Mouse (Mus musculus): Measurements from ENCODE around the gene Metrn.

The Metrn gene

DNA sequence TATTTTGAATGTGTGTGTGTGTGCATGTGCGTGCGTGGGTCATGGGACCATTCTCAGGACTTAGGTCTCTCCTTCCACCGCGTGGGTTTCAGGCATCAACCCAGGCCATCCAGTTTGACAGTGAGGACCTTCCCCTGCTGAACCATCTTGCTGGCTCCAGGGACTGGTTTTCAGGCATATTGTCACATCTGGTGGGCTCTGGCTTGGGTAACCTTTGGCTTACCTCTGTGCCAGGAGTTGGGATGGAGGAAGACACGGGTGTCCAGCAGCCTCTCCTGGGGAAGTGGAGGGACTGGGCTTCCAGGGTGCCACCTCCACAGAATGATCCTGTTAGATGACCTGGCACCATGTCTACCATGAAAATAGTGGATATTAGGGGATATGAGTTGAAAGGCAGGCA, 19.0 kb downstream of the Metrn start:
- in situ Hi-C loops (cut with MboI; ENCODE audit: low sequenced_read_pairs): no loop called here

DNA sequence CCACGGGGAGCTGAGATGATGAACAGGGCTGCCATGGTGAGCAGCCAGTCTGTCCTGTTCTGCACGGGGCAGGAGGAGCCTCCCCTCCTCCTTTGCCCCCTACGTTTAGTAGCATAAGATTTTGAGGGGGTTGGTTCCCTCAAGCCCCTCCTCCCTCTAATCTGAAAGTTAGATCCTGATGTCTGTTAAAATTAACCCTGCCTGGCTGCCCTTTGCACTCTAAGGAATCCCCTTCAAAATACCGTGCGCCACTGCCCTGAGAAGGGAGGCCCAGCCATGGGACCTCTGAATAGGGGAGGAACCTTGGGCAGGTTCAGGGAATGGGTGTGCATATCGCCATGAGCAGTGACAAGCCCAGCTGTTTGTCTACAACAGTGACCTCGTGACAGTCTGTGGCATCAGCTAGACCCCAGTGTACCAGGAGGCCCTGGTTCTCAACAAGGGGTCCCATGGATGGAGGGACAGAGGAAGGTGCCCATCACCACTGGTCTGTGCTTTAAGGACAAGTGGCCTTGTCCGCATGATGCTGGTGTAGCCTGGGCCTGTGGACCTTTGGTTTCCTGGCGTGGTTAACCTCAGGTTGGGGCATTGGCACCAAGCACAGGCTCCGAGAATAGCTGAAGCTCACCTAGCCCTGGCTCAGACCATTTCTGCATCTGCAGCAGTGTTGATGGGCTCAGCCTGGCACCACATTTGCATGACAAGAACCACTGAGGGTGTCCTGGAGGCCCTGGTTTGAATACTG, 21.4 kb downstream of the Metrn start:
- in situ Hi-C loops (cut with MboI; ENCODE audit: low sequenced_read_pairs): no loop called here

DNA sequence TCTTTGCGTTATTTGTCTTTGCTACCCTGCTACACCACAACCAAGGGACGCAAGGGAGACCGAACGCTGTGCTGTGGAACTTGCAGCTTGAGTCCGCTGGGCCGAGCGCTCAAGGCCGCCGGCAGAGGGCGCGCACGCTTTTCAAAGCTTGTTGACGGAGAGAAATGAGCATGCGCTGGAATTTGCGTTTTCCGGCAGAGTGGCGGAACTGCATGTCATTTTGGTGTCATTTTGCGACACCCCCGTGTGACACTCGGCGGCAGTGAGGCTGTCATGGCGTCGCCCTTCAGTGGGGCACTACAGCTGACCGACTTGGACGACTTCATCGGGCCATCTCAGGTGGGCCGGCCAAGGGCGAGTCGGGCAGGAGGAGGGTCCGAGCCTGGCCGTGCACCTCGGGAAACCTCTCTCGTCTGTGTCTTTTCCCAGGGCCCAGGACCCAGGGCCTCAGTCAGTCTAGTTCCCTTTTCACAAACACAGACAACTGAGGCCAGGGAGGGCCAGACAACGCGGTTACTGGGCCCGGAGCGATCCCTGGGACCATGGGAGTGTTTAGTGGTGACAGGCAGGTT, 23.3 kb downstream of the Metrn start, which contains the start of gene Narfl:
Narfl (plus strand) TSS at position 228 of the 572 bp plus-strand sequence.
- in situ Hi-C loops (cut with MboI; ENCODE audit: low sequenced_read_pairs): no loop called here

DNA sequence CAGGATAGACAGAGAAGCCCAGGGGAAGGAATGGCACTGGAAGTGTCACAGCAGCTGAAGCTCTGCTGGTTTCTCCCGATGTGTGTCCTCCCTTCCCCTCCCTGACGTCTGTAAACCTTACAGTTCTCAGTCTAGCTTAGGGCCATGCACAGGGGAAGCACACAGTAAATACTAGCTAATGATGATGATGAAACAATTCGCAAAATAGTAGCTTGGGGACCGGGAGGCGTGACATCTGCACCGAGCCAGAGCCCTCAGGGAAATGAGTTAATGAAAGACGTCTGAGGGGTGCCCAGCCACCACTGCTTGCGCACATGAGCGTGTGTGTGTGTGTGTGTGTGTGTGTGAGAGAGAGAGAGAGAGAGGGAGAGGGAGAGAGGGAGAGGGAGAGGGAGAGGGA, 27.6 kb downstream of the Metrn start:
- in situ Hi-C loops (cut with MboI; ENCODE audit: low sequenced_read_pairs): no loop called here

DNA sequence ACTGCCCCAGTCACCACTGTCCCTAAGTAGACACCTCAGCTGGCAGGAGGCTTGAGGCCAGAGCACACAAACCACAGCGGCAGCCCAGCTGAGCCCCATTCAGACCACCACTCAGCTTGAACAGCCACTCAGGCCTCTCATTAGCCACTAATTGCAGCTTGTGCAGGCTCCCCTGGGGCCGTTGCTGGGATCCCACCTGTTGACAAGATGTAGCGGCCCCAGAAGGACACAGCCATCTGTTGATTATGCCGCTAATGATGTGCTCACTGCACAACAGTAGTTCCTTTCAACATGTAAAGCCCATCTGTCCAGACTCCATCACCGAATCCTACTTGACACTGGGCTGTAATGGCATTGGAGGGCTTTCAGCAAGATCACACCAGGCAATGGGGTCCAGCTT, 31.1 kb downstream of the Metrn start:
- in situ Hi-C loops (cut with MboI; ENCODE audit: low sequenced_read_pairs): no loop called here

DNA sequence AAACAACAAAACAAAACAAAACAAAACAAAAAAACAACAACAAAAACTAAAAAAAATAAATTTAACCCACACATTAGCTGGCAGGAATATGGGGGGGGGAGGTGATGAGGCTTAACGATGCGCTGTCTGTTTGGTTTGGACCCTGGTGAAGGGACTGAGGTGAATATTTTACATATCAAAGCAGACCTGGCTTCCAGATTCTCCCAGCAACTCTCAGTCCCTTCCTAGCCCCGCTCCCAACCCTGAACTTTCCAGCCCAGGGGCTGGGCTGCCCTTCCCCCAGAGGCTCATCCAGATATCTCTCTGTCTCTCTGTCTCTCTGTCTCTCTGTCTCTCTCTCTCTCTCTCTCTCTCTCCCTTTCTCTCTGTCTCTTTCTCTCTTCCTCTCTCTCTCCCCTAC, 34.3 kb downstream of the Metrn start:
- in situ Hi-C loops (cut with MboI; ENCODE audit: low sequenced_read_pairs): no loop called here

DNA sequence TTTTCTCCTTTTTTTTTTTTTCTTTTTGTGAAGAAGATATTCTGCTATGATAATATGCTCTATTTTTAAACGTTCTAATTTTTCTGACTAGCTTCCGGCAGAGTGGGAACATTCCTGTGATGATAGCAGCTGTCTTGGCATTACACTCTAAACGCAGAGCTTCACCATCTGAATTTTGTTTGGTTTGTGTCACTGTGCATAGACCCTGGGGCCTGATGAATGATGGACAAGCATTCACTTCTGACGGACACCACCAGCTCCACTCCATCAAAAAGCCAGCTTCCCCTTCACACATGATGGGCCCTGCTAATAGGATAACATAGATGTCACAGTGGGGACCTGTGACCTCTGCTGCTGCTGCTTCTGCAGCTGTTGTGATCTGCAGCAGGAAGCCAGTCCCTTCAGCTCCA, 35.4 kb downstream of the Metrn start:
- in situ Hi-C loops (cut with MboI; ENCODE audit: low sequenced_read_pairs): no loop called here

DNA sequence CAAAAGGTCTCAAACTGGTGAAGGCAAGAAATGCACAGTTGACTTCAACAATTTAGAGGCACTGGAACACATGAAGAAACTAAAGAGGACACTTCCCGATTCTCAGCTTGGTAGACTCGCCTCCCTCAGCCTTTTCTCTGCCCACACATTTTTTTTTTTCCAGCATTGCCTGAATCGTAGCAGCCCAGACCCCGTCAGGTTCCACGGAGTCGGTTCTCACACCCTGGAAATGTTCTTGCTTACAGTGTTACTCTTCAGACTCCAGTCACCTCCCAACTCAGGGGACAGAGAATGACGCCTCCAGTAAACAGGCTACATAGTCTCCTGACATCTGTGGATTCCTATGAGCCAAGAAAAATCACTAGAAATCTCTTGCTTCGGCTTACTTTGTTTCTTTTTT, 36.8 kb downstream of the Metrn start:
- in situ Hi-C loops (cut with MboI; ENCODE audit: low sequenced_read_pairs): no loop called here

DNA sequence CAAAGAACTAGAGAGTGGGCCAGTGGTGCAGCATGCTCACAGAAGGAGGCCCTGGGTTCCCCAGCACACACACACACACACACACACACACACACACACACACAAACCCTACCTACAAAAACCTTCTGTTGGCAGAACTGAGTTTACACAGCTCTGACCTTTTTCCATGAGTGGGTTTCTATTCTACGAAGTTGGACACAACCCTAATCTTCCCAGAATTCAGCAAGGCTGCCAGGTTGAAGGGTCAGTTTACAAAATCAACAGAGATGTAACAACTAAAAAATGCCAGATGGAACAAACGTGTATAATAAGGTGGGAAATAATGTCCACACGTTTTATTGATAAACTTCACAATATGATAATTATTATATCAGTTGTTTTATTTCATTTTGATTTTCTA, 39.2 kb downstream of the Metrn start:
- in situ Hi-C loops (cut with MboI; ENCODE audit: low sequenced_read_pairs): no loop called here

DNA sequence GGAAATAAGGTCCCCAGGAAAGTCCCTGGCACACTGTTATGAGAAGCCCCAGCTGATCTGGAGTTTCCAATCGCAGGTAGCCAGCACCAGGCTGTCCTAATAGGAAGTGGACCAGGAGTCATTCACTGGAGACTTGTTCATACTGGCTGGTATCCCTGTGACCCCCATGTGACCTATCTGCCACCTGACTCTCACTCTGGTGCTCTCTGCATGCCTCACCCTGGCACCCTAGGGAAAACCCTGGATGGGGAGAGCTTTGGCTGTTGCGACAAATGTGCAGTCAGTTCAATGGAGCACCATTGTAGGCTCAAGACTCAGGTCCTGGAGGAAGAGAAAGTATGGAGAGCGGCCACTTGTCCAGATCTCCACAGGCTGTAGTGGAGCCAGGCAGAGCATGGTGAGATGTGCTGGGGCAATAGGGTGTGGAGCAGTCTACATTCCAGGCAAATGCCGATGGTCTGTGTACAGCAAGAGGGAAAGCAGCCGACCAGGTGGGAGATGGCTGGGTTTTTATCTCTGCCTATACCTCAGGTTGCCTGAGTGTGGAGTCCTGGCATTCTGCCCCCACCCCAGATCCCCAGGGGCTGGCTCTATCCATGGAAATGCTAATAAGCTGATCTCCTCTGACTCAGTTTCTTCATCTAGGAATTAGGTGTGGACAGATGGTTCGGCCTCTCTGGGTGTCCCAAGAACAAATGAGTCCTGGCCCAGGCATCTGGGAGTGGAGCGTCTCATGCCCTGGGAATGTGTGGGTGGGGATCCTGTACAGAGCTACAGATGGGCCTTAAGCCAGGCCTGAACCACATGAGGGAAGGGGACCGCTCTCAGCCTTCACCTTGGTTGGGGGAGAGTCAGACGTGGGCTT, 40.3 kb downstream of the Metrn start:
- in situ Hi-C loops (cut with MboI; ENCODE audit: low sequenced_read_pairs): no loop called here

DNA sequence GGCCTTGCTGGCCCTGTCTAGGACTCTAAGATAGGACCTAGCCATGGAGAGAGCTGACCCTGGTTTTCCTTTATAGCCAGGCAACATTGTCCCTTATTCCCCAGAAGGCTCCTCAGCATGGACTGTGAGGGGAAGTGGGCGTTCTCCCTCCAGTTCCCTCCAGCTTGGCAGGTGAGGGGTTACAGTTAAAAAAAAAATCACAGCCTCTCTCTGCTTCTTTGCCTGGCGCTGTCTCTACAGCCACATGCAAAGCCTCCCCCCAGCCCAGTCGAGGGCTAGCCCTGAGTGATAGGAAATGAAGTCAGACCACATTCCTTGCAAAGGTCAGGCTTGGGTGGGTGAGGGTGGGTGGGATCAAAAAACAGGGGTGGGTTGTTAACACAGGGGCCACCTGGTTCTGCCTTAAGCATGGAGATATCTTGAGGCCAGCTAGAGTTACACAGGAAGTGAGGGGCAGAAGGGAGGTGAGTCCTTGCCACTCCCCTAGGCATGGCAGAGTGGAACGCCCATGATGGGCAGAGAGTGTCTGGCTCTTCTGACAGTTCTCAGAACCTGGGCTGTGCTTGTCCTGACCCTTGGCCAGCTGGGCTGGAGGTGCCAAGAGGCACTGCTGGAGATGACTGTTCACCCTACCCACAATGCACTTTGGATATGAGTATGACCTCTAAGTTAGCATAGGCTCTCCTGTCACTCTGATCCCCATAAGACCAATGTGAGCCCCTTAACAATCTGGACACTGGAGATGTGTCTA, 41.1 kb downstream of the Metrn start:
- in situ Hi-C loops (cut with MboI; ENCODE audit: low sequenced_read_pairs): no loop called here

DNA sequence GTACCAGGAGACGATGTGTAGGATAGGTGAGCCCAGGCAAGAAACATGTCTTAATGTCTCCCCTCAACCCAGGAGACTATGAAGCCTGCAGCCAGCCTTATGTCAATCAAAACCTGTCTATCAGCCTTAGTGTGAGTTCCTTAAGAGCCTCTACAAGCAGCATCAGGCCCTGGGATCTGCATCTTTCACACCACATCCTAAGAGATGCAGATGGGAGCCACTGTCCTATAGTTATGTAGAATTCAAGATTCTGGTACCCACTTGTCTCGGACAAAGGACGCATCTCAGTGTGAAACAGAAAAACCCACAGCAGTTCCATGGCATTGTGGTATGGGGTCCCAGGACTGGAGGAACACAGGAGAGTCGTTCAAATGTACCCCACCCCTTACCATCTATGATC, 41.9 kb downstream of the Metrn start:
- in situ Hi-C loops (cut with MboI; ENCODE audit: low sequenced_read_pairs): no loop called here

DNA sequence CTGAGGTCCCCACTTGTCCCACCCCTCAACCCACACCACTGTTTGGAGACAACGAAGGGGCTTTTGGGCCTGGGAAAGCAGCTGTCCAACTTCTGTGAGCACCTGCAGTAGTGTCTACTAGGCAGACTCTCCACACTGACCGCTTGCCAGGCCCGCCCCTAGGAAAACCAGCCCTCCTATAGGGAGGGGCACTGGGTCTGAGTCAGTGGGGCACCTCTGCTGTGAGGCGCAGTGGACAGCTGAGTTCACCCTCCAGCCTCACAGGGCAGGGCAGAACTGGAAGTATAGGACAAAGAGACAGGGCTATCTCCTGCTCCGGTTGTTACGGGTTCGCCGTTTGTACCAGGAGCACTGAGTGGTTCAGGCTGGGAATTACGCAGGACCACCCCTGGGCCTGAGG, 42.7 kb downstream of the Metrn start, which contains the start of gene Msln:
Msln (minus strand) TSS at position 138 of the 400 bp plus-strand sequence.
- in situ Hi-C loops (cut with MboI; ENCODE audit: low sequenced_read_pairs): no loop called here

DNA sequence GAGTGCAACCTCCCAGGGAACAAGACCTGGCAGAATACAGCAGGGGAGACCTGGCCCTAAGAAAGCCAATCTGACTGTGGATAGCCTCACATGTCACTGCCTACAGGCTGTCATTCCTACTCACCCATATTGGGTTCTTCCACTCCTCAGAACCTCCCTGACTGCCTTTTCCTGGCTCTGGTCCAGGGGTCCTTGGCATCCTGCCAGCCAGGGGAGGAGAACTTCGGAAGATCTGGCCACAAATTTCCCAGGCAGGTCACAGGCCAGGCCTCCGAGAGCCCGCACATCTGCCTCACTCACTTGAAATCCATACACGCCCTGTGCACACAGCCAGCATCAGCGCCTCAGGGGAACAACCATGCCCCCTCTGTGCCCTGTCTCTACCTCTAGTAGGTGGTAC, 45.5 kb downstream of the Metrn start:
- in situ Hi-C loops (cut with MboI; ENCODE audit: low sequenced_read_pairs): no loop called here

DNA sequence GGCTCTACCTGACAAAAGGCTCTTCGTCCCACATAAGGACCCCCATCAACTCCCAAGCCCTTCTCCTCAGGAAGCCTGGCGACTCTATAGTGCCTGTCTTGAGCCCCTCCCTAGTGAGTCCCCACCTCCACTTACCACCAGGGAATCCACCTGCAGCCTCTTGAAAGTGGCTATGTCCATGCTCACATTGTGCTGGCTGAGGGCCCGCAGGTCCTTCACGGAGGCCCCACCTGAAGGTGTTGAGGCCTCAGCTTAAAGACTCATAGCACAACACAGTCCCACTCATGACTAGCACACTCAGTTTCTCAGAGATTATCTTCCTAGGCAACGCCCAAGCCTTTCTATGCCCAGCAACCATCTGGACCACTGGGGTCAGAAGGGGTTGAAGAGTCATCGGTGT, 47.6 kb downstream of the Metrn start:
- in situ Hi-C loops (cut with MboI; ENCODE audit: low sequenced_read_pairs): no loop called here

DNA sequence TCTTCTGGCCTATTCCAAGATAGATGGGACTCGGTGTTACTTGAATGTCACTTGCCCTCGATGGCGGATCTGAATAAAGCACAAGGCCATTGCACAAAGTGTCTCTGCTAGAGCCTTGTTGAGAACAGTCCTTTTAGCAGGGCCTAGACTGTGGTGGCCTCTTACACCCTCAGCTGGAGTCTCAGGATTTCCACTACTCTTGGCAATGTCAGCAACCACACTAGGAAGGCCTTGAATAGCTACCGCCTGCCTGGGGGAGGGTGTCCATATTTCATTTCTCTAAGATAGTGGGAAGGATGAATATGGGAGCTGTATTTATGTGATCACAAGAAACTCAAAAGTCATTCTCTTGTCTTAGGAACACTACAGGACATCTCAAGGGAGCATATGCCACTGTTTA, 48.7 kb downstream of the Metrn start:
- in situ Hi-C loops (cut with MboI; ENCODE audit: low sequenced_read_pairs): no loop called here

DNA sequence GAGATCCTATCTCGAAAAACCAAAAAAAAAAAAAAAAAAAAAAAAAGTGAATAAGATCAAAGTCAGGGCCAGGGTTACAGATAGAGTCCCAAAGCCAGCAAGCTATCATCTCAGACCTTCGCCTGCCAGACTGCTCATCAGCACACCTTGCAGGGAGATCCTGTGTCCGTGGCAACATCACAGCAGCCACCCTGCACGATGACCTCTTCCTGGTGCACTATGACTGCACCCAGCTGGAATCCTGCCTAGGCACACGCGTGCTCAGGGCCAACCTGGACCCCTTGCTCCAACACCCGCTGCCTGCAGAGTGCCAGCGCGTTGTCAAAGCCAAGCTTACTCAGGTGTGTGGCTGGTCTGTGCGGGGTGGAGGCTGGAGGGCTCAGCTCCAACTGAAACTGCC, 52.6 kb downstream of the Metrn start:
- in situ Hi-C loops (cut with MboI; ENCODE audit: low sequenced_read_pairs): no loop called here

DNA sequence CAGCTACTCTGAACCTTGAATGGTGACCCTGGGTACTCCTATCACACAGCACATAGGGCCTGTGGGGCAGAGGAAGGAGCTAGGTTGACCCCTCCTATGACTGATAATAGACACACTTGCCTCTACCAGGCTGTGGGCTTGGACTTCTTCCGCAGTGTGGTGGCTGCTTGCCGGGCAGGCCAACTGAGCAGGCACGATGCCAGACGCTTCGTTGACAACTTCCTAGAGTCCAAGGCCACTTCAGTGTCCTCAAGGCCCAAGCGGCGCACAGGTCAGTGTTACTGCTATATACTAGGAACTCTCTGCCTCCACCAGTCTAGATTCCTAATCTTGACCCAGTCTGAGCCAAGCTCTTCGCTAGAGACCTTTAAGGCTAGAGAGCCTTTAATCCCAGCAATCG, 53.1 kb downstream of the Metrn start:
- in situ Hi-C loops (cut with MboI; ENCODE audit: low sequenced_read_pairs): no loop called here

All from CH12F3 (cell line).